Mouse (Mus musculus) brown adipose tissue, adult 24 weeks (tissue): ENCODE results near the gene Schip1. TPM values are rescaled to one million over a fixed set of nuclear protein-coding genes. Genes with fewer than 3 reads are reported as not detected.
"Not testable (repeated sequence)": the region's sequence is repeated elsewhere in the genome, so short reads cannot be mapped to it uniquely, and the experiment has no call there.

Source experiments
- H3K27ac ChIP-seq: fragments of 200-500 bp; replicated peaks from 2 replicates; pipeline ENCODE4 v1.5.1; 2012; ENCODE audit warnings: low read depth, mild to moderate bottlenecking, low read length
- H3K4me1 ChIP-seq: fragments of 200-500 bp; 2 replicates; pipeline ENCODE4 v1.6.1; 2012; ENCODE audit warnings: low read length, mixed read lengths; ENCODE audit not compliant: control insufficient read depth, insufficient read depth, insufficient read length
- H3K4me3 ChIP-seq: fragments of 200-500 bp; 2 replicates; pipeline ENCODE4 v1.5.1; 2012; ENCODE audit warnings: low read depth, mild to moderate bottlenecking, low read length, moderate library complexity; ENCODE audit not compliant: insufficient read depth
- polyA plus RNA-seq: library from polyadenylated mRNA; stranded (reverse); fragments of >200 nt; gene quantifications from 2 replicates; pipeline ENCODE4 v1.2.4, GENCODE M21; 2012; ENCODE audit not compliant: missing spikeins, insufficient read depth, insufficient read length

The Schip1 gene
- polyA plus RNA-seq, 1 experiment: 6.5 TPM

GRCm38 (mm10) chr3:68096724-68097431 lies 32.3 kb downstream of the Schip1 start:
- Histone ChIP-seq H3K4me3 (no peak overlapping the region), H3K4me1 (no peaks in the 10 kb centered on the region), H3K27ac (no peak overlapping the region)

DNA sequence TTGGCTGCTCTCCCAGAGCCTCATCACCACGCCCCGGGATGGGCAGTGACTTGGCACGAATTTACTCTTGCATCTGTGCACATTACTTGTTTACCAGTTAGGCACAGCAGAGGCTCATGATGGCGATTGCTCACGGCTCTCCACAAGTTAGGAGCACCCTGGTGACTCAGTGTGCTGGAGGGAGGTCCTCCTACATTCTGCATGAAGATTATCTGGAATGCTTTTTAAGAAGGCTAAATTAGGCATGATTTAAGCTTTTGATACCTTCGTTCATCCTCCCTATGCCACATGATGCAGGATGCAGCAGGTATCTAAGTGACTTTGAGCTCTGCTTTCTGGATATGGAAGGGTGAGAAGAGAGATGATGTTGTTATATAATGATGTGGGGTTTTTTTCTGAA lies 35.0 kb downstream of the Schip1 start:
- not testable (repeated sequence) for H3K4me1 ChIP-seq, H3K27ac ChIP-seq, H3K4me3 ChIP-seq

- Histone ChIP-seq H3K4me3 (no peak overlapping the region), H3K4me1 (no peaks in the 10 kb centered on the region)
These were observed 36.7 kb downstream of the Schip1 start for GRCm38 (mm10) chr3:68101343-68101742.

GRCm38 (mm10) chr3:68105081-68105685 lies 40.6 kb downstream of the Schip1 start:
- H3K4me3 ChIP-seq: no peak overlapping the region
- H3K27ac ChIP-seq: no peak overlapping the region
- no peaks in the 10 kb centered on the region for H3K4me1 ChIP-seq

More at GRCm38 (mm10) chr3:68101343-68101742, 36.7 kb downstream of the Schip1 start:
- H3K27ac ChIP-seq: no peak overlapping the region

GRCm38 (mm10) chr3:68121338-68121737 lies 56.7 kb downstream of the Schip1 start:
- Histone ChIP-seq H3K4me1 (no peaks in the 10 kb centered on the region), H3K27ac (no peak overlapping the region), H3K4me3 (no peak overlapping the region)

GRCm38 (mm10) chr3:68126284-68126856 lies 61.8 kb downstream of the Schip1 start:
- Histone ChIP-seq H3K27ac (no peak overlapping the region), H3K4me3 (no peak overlapping the region), H3K4me1 (no peaks in the 10 kb centered on the region)

GRCm38 (mm10) chr3:68130386-68130785 lies 65.8 kb downstream of the Schip1 start:
- no peak overlapping the region for H3K27ac ChIP-seq
- H3K4me3 ChIP-seq: no peak overlapping the region
- H3K4me1 ChIP-seq: no peaks in the 10 kb centered on the region

DNA sequence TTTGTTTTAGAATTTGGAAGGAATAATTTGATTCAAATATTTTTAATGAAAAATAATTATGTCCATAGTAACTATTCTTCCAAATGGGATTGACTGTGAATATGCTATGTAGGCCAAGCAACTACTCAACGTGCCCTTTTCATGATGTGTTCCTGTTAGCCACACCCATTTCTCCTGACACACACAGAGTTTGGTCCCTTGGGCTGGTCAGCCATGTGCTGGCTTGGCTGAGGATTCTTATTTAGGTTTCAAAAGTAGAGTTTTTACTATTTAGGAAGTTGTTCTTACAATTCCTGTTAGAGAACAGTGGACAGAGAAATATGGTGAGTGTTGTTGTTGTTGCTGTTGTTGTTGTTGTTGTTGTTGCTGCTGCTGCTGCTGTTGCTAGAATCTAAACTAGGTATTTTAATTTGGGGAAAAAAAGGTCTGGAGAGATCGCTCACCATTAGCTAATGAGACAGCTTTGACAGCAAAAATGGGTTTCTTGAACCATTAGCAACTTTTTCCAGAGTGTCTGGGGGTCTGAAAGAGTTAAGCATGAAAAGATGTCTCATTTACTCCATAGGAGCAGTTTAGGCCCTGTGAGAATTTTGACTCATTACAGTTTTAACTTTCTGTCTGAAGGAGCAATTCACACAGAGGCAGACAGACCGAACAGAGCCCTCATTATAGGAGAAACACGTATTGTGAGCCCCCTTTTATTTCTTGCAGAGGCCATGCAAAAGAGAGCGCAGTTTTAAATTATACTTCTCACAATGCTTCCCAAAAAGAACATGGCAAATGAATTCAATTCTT lies 74.4 kb downstream of the Schip1 start:
- Histone ChIP-seq H3K4me1 (no peaks in the 10 kb centered on the region), H3K27ac (no peak overlapping the region), H3K4me3 (no peak overlapping the region)

DNA sequence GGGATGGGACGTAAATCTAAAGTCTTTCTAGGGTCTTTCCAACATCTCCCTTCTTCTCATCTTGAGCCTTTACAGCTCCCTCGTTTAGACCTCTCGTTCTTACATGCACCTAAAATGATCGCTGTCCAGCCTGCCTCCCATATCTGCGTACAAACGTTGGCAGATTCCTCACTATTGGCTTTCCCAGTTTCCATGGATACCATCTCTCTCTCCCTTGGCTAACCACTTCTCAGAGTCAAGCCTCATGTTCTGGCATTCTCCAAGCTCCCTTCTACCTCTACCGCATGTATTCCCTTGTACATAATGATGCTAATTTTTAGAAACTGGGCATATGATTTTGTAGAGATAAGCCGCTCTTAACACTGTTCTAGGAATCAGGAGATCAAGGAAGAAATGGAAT lies 86.1 kb downstream of the Schip1 start:
- no peak overlapping the region for H3K4me3 ChIP-seq
- H3K27ac ChIP-seq: no peak overlapping the region
- no peaks in the 10 kb centered on the region for H3K4me1 ChIP-seq

- no peaks in the 10 kb centered on the region for H3K4me1 ChIP-seq
- no peak overlapping the region for H3K27ac ChIP-seq
- no peak overlapping the region for H3K4me3 ChIP-seq
These were observed 95.6 kb downstream of the Schip1 start for GRCm38 (mm10) chr3:68160175-68160574.

- H3K4me3 ChIP-seq: no peak overlapping the region
- H3K27ac ChIP-seq: no peak overlapping the region
- no peaks in the 10 kb centered on the region for H3K4me1 ChIP-seq
These were observed 96.2 kb downstream of the Schip1 start for GRCm38 (mm10) chr3:68160760-68161159.

DNA sequence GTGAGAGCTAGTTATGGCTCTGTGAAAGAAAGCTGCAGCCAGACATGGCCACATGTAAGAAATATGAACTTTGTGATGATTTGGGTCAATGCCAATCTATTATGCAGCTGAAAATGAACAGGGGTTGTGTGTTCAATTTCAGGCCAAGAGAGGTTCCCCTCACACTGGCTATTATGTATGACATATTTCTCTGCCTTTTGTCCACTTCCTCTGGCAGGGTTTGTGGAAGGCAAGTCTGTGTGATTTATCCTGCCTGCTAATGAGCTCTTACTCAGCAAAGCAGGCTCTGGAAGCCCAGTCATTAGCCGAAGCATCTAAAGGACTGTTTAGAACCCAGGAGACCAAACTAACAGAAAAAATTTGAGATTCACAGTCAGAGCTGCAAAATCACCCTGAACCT lies 113.6 kb downstream of the Schip1 start:
- no peak overlapping the region for H3K4me3 ChIP-seq
- H3K4me1 ChIP-seq: peaks cover 3% of the 10 kb centered on the region; the same call in 1 of the 2 replicates
- H3K27ac ChIP-seq: no peak overlapping the region

DNA sequence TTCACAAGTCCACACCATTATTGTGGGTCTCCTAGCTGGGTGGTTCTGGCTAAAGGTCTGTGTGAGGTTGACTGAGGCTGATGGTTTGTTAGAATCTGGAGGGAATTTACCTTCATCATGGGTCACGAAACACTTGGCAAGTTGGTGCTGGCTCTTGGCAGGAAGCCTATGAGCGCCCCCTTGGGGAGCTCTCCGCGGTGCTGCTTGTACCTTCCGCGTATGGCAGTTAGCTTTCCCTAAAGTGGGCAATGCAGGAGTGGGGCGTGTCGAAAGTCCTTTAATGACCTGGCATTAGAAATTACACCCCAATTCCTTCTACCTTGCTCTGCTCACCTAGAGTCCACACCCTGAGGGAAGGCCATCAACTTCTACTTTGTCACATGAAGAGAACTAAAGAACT lies 122.9 kb downstream of the Schip1 start:
- H3K27ac ChIP-seq: no peak overlapping the region
- no peak overlapping the region for H3K4me3 ChIP-seq
- no peaks in the 10 kb centered on the region for H3K4me1 ChIP-seq

DNA sequence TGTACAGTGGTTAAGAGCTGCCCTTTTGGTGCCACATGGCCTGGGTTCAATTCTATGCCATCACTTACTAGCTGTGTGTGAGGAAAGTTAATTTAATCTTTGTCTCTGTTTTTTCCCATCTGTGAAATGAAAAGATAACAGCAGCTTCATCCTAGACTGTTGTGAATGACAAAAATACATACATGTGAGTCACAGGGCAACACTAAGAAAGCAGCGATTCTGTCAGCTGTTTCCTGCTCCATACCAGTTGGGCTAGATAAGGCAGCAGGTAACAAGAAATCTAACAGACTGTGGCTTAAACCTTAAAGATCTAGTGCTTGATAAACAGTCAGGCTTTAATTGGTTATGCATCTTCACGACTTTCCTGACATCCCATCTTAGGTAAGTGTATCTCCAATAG lies 124.5 kb downstream of the Schip1 start:
- Histone ChIP-seq H3K4me3 (no peak overlapping the region), H3K27ac (no peak overlapping the region), H3K4me1 (no peaks in the 10 kb centered on the region)

DNA sequence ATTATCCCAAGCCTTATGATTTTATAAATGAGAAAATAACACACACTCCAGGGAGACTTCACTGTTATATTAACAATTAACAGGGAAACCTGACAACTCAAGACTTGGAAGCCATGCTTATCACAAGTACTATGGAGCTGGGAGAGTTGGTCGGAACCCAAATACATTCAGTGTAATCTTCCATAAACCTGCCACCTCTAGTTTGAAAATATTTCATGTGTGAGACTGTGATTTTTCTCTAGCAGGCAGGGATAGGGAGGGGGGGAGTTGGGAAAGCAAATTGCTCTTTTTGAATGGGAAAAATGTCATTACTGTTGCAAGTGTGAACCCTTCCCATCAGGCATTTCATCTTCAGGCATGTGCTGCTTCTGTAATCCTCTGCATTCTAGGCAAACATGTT lies 132.3 kb downstream of the Schip1 start:
- no peak overlapping the region for H3K27ac ChIP-seq
- no peaks in the 10 kb centered on the region for H3K4me1 ChIP-seq
- no peak overlapping the region for H3K4me3 ChIP-seq
